Mouse (Mus musculus): ENCODE measurements around the gene Fam71f1. TPM values are rescaled to one million over a fixed set of nuclear protein-coding genes. Genes with fewer than 3 reads are reported as not detected.

The Fam71f1 gene
- 0.10 and 0.21 TPM in 2 replicates for polyA plus RNA-seq (2014; fragmentation: Nextera tagmentation; extraction: Ambion mirVana)

GRCm38 (mm10) chr6:29318879-29319278, at the start of gene Fam71f1:
TSS of gene Fam71f1 (plus strand) at chr6:29319140.
- H3K9ac ChIP-seq (ENCODE audit: low read depth, low read length), result no peak within 1 kb of the TSS
- H3K4me1 ChIP-seq (ENCODE audit: control insufficient read depth, insufficient read depth, low read length), result no peaks in the 10 kb centered on the region
- no peak; the same call in 1 of the 2 replicates for ATAC-seq (replicated peaks; ENCODE audit: insufficient number of reproducible peaks, low FRiP score, low TSS enrichment)
- H3K27ac ChIP-seq (ENCODE audit: low read depth, low read length), result no peak within 1 kb of the TSS
- 34% methylated on average over 5 of the region's 5 CpGs for WGBS (ENCODE audit: insufficient replicate concordance)
- no peak within 1 kb of the TSS for H3K4me3 ChIP-seq (ENCODE audit: low read depth, low read length)
- no peaks in the 10 kb centered on the region for H3K27me3 ChIP-seq (ENCODE audit: control insufficient read depth, insufficient read depth, low read length)
- H3K4me2 ChIP-seq, result no peak within 1 kb of the TSS
- H3K36me3 ChIP-seq (ENCODE audit: control insufficient read depth, insufficient read depth, low read length), result no peaks in the 10 kb centered on the region
- H3K9me3 ChIP-seq (replicated peaks; ENCODE audit: control insufficient read depth, low read length), result no peaks in the 10 kb centered on the region

DNA sequence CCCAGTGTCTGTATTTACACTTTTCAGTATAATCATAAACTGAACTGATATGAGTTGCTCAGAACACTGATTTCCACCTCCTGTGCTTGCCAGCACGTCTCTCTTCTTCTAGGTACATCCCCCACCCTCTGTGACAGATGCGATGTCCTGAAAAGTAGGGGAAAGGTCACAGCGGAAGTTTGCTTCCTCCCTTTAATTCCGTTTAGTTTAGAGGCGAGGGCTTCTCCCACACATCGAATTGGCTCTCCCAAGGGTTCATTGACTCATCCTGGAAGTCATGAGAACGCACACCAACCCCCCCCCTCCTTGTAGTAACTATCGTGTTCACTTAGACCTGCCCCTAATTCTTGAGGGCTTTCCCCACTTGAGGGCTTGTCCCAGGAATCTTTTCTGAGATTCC, 48.0 kb upstream of the Fam71f1 start:
- Histone ChIP-seq H3K4me3 (ENCODE audit: low read depth, low read length) (no peak overlapping the region), H3K27ac (ENCODE audit: low read depth, low read length) (no peak overlapping the region), H3K36me3 (ENCODE audit: control insufficient read depth, insufficient read depth, low read length) (0 out of 2 replicates have a peak, but pooled peaks cover 5% of the 10 kb centered on the region), H3K4me1 (ENCODE audit: control insufficient read depth, insufficient read depth, low read length) (peaks cover 6% of the 10 kb centered on the region; the same call in 1 of the 2 replicates), H3K27me3 (ENCODE audit: control insufficient read depth, insufficient read depth, low read length) (no peaks in the 10 kb centered on the region), H3K9me3 (replicated peaks; ENCODE audit: control insufficient read depth, low read length) (no peaks in the 10 kb centered on the region), H3K4me2 (peak overlapping the region; percentile 45), H3K9ac (ENCODE audit: low read depth, low read length) (0 out of 2 replicates have a peak overlapping the region, but pooled peaks have one; percentile 16)
- ATAC-seq (replicated peaks; ENCODE audit: insufficient number of reproducible peaks, low FRiP score, low TSS enrichment), result no peak
- WGBS (ENCODE audit: insufficient replicate concordance), result 5% methylated on average over 8 of the region's 8 CpGs

DNA sequence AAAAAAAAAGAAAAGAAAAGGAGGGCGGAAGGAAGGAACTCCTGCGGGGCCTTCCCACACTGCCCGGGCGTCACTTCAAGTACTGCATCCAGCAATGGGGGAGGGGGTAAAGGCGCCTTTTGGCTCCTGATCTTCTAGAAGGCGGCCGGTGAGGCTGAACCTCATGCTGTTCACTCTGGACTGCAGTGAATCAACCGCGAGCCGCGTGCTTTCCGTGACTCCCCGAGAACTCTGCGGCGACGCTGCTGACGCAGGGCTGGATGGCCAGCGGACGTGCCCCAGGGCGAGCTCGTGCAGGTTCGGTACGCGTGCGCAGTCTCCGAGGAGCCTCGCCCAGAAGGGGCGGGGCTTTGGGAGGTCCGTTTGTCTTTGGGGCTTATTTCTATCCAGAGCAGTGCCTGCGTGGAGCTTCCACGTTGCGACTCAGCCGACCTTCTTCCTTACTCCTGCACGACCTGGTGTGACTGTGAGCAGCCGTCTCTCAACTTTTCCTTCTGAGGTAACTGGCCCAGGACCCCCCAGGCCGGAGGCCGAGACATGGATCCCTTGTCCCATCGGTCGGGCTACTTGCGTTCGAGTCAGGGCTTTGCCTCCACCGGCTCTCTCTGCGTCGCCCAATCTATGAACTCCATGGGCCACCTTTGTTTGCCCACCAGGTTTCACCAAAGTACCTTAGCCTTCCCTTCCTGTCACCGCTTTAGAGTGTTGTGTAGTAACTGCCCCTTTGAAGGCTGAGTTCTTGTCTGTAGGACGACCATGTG, 46.4 kb upstream of the Fam71f1 start, which contains the start of gene Hilpda:
Gene Hilpda (plus strand): TSS at position 177 of the 761 bp plus-strand sequence.
- under 1% methylated on average over 46 of the region's 46 CpGs for WGBS (ENCODE audit: insufficient replicate concordance)
- peak within 1 kb of the TSS; percentile 68 for H3K4me3 ChIP-seq (ENCODE audit: low read depth, low read length)
- 0 out of 2 replicates have a peak, but pooled peaks cover 5% of the 10 kb centered on the region for H3K36me3 ChIP-seq (ENCODE audit: control insufficient read depth, insufficient read depth, low read length)
- peak within 1 kb of the TSS; percentile 90 for H3K9ac ChIP-seq (ENCODE audit: low read depth, low read length)
- peak within 1 kb of the TSS; percentile 70 for H3K27ac ChIP-seq (ENCODE audit: low read depth, low read length)
- peak; percentile 98 for ATAC-seq (replicated peaks; ENCODE audit: insufficient number of reproducible peaks, low FRiP score, low TSS enrichment)
- peaks cover 6% of the 10 kb centered on the region; the same call in 1 of the 2 replicates for H3K4me1 ChIP-seq (ENCODE audit: control insufficient read depth, insufficient read depth, low read length)
- H3K4me2 ChIP-seq, result peak within 1 kb of the TSS; percentile 74
- no peaks in the 10 kb centered on the region for H3K9me3 ChIP-seq (replicated peaks; ENCODE audit: control insufficient read depth, low read length)
- H3K27me3 ChIP-seq (ENCODE audit: control insufficient read depth, insufficient read depth, low read length), result no peaks in the 10 kb centered on the region

GRCm38 (mm10) chr6:29276746-29277145, 42.2 kb upstream of the Fam71f1 start:
- Histone ChIP-seq H3K4me1 (ENCODE audit: control insufficient read depth, insufficient read depth, low read length) (no peaks in the 10 kb centered on the region), H3K27ac (ENCODE audit: low read depth, low read length) (no peak overlapping the region), H3K4me3 (ENCODE audit: low read depth, low read length) (no peak overlapping the region), H3K9ac (ENCODE audit: low read depth, low read length) (no peak overlapping the region), H3K27me3 (ENCODE audit: control insufficient read depth, insufficient read depth, low read length) (no peaks in the 10 kb centered on the region), H3K4me2 (no peak overlapping the region), H3K36me3 (ENCODE audit: control insufficient read depth, insufficient read depth, low read length) (0 out of 2 replicates have a peak, but pooled peaks cover 5% of the 10 kb centered on the region), H3K9me3 (replicated peaks; ENCODE audit: control insufficient read depth, low read length) (no peaks in the 10 kb centered on the region)
- 87% methylated on average over 5 of the region's 5 CpGs for WGBS (ENCODE audit: insufficient replicate concordance)
- no peak for ATAC-seq (replicated peaks; ENCODE audit: insufficient number of reproducible peaks, low FRiP score, low TSS enrichment)

- Histone ChIP-seq H3K4me2 (no peak overlapping the region), H3K9me3 (replicated peaks; ENCODE audit: control insufficient read depth, low read length) (no peaks in the 10 kb centered on the region), H3K36me3 (ENCODE audit: control insufficient read depth, insufficient read depth, low read length) (0 out of 2 replicates have a peak, but pooled peaks cover 5% of the 10 kb centered on the region), H3K4me1 (ENCODE audit: control insufficient read depth, insufficient read depth, low read length) (no peaks in the 10 kb centered on the region), H3K27ac (ENCODE audit: low read depth, low read length) (peak overlapping the region; percentile 41), H3K4me3 (ENCODE audit: low read depth, low read length) (no peak overlapping the region), H3K9ac (ENCODE audit: low read depth, low read length) (no peak overlapping the region), H3K27me3 (ENCODE audit: control insufficient read depth, insufficient read depth, low read length) (no peaks in the 10 kb centered on the region)
- peak; percentile 46; the same call in 1 of the 2 replicates for ATAC-seq (replicated peaks; ENCODE audit: insufficient number of reproducible peaks, low FRiP score, low TSS enrichment)
- WGBS (ENCODE audit: insufficient replicate concordance), result 14% methylated on average over 8 of the region's 8 CpGs
Measured at GRCm38 (mm10) chr6:29278513-29279267, 40.2 kb upstream of the Fam71f1 start.

DNA sequence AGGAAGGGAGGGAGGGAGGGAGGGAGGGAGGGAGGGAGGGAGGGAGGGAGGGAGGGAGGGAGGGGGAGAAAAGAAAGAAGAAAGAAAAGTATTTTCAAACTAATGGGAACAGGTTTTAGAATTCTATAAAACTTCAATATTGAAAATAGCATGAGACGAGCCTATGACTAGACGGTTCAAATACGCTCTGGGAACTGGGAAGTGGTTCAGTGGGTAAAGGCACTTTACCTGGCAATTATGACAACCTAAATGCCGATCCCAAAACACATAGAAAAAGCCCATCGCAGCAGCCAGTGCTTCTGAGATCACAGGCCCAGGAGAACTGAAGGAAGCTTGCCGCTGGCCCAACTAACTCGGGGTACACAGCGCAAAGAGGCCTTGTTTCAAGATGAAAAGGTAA, 39.6 kb upstream of the Fam71f1 start, which contains the start of gene Fam71f2:
Gene Fam71f2 (plus strand): TSS at position 301 of the 400 bp plus-strand sequence.
- Histone ChIP-seq H3K9me3 (replicated peaks; ENCODE audit: control insufficient read depth, low read length) (no peaks in the 10 kb centered on the region), H3K27ac (ENCODE audit: low read depth, low read length) (peak within 1 kb of the TSS; percentile 41), H3K4me1 (ENCODE audit: control insufficient read depth, insufficient read depth, low read length) (no peaks in the 10 kb centered on the region), H3K4me3 (ENCODE audit: low read depth, low read length) (no peak within 1 kb of the TSS), H3K27me3 (ENCODE audit: control insufficient read depth, insufficient read depth, low read length) (no peaks in the 10 kb centered on the region), H3K9ac (ENCODE audit: low read depth, low read length) (no peak within 1 kb of the TSS), H3K4me2 (no peak within 1 kb of the TSS), H3K36me3 (ENCODE audit: control insufficient read depth, insufficient read depth, low read length) (0 out of 2 replicates have a peak, but pooled peaks cover 5% of the 10 kb centered on the region)
- WGBS (ENCODE audit: insufficient replicate concordance), result 86% methylated on average over 8 of the region's 8 CpGs
- ATAC-seq (replicated peaks; ENCODE audit: insufficient number of reproducible peaks, low FRiP score, low TSS enrichment), result no peak

DNA sequence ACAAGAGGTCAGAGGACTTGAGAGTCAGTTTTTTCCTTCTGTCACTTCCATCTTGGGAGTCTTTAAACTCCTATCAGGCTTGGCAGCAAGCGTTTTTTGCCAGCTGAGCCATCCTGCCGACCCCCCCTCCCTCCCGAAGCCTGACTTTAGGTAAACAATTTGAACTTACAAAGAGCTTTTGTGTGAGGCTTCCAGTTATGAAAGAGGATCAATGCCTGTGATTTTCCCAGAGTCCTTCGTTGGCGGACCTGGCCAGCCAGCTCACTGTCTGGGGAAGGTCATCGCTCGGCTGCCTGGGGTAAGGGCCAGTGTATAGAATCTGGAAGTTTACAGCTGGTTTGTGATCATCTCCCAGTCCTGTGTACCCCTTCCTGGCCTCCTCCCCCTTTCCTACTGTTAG, 38.3 kb upstream of the Fam71f1 start:
- Histone ChIP-seq H3K27ac (ENCODE audit: low read depth, low read length) (no peak overlapping the region), H3K4me3 (ENCODE audit: low read depth, low read length) (no peak overlapping the region), H3K4me2 (no peak overlapping the region), H3K9me3 (replicated peaks; ENCODE audit: control insufficient read depth, low read length) (no peaks in the 10 kb centered on the region), H3K36me3 (ENCODE audit: control insufficient read depth, insufficient read depth, low read length) (no peaks in the 10 kb centered on the region), H3K4me1 (ENCODE audit: control insufficient read depth, insufficient read depth, low read length) (no peaks in the 10 kb centered on the region), H3K9ac (ENCODE audit: low read depth, low read length) (no peak overlapping the region), H3K27me3 (ENCODE audit: control insufficient read depth, insufficient read depth, low read length) (no peaks in the 10 kb centered on the region)
- ATAC-seq (replicated peaks; ENCODE audit: insufficient number of reproducible peaks, low FRiP score, low TSS enrichment), result no peak
- WGBS (ENCODE audit: insufficient replicate concordance), result 59% methylated on average over 7 of the region's 7 CpGs

- H3K4me3 ChIP-seq (ENCODE audit: low read depth, low read length), result no peak overlapping the region
- H3K4me2 ChIP-seq, result no peak overlapping the region
- no peaks in the 10 kb centered on the region for H3K4me1 ChIP-seq (ENCODE audit: control insufficient read depth, insufficient read depth, low read length)
- H3K27ac ChIP-seq (ENCODE audit: low read depth, low read length), result no peak overlapping the region
- no peaks in the 10 kb centered on the region for H3K27me3 ChIP-seq (ENCODE audit: control insufficient read depth, insufficient read depth, low read length)
- H3K36me3 ChIP-seq (ENCODE audit: control insufficient read depth, insufficient read depth, low read length), result no peaks in the 10 kb centered on the region
- no peak for ATAC-seq (replicated peaks; ENCODE audit: insufficient number of reproducible peaks, low FRiP score, low TSS enrichment)
- no peak overlapping the region for H3K9ac ChIP-seq (ENCODE audit: low read depth, low read length)
- WGBS (ENCODE audit: insufficient replicate concordance), result 67% methylated on average over 7 of the region's 7 CpGs
- H3K9me3 ChIP-seq (replicated peaks; ENCODE audit: control insufficient read depth, low read length), result no peaks in the 10 kb centered on the region
Measured at GRCm38 (mm10) chr6:29286870-29287269, 32.1 kb upstream of the Fam71f1 start.

Data from heart, embryonic 11.5 days (tissue).